Mouse (Mus musculus): Measurements from ENCODE around the gene CK137956. TPM values are rescaled to one million over a fixed set of nuclear protein-coding genes. Genes with fewer than 3 reads are reported as not detected.
A peak's percentile ranks its signal among the peaks of the same experiment; 100 is the strongest.

CK137956 gene
- polyA plus RNA-seq (2012; rRNA removed): 1.4 and 1.8 TPM in 2 replicates

DNA sequence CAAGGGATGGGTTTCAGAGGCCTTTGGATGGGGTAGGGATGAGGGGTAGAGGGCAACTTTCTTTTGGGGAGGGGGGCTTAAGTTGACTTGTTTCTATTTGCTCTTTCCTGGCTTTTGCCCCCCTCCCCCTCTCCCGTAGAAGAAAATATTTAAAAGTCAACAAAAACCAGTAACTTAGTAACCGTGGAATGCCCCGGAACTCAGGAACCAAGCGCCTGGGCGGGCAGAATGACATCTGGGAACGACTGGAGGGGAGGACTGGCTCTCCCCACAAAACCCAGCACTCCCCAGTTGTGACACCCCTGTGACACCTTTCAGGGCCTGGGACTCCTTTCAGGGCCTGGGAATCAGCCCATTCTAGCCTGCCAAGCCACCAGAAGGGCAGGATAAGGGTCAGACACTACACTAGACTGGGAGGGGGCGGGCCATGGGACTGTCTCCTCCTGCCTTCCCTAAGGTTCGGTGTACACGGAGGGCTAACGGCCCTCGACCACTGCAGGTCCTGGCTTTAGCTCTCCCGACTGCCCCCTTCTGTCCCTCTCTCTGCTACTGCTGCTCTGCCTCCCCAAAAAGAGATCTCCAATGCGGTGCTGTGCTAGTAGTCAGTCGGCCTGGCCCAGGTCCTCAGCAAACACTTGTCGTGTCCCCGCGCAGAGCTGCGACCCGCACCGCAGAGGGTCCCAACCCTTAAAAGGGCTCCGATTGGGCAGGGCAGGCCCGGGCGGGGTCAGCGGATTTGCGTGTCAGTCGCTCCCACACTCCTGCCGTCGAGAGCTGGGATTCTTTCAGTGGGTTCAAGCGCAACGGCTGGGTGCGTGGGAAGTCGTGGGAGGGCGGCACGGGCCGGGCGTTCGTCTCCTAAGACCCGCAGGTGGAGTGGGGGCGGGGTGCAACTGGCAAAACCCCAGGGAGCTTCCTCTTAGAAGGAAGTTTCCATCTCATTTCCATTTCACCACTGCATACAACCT is at the start of gene CK137956:
Gene CK137956 (minus strand): TSS at position 51 of the 968 bp plus-strand sequence.
- no peak for DNase-seq (ENCODE audit: extremely low spot score in 1 of 2, low spot score in 1 of 2)

- DNase-seq (ENCODE audit: extremely low spot score in 1 of 2, low spot score in 1 of 2): no peak
These were observed 48.7 kb upstream of the CK137956 start for GRCm38 (mm10) chr4:128019465-128019864.

GRCm38 (mm10) chr4:128004797-128005452 is 34.2 kb upstream of the CK137956 start:
- no peak for DNase-seq (ENCODE audit: extremely low spot score in 1 of 2, low spot score in 1 of 2)

GRCm38 (mm10) chr4:128002638-128003101 is 31.9 kb upstream of the CK137956 start:
- DNase-seq (ENCODE audit: extremely low spot score in 1 of 2, low spot score in 1 of 2): peak in 1 of 2 experiments; percentile 62

DNA sequence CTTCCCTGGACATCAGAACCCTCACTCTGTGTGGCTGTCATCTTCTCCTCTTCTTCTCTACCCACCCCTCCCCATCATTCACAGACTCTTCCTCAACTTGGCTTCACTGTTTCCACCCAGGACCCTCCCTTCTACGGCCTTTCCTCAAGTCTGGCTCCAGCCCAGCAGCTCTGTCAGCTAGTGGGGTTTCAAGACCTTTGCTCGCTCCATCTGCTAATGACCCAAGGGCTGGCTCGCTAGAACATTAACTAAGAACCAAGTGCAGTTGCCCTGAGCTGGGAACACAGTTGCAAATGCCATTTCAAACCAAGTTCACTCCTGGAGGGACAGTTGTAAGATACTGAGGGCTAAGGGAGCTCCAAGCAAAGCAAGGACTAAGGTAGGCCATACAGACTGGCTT is 28.5 kb upstream of the CK137956 start:
- DNase-seq (ENCODE audit: extremely low spot score in 1 of 2, low spot score in 1 of 2): no peak

- peak; percentile 52 to 74 for DNase-seq (ENCODE audit: extremely low spot score in 1 of 2, low spot score in 1 of 2)
These were observed 18.7 kb upstream of the CK137956 start for GRCm38 (mm10) chr4:127989347-127989995.

GRCm38 (mm10) chr4:127988526-127989180 is 17.9 kb upstream of the CK137956 start:
- DNase-seq (ENCODE audit: extremely low spot score in 1 of 2, low spot score in 1 of 2): no peak

GRCm38 (mm10) chr4:127987784-127988455 is 17.2 kb upstream of the CK137956 start, which contains the start of gene Csmd2:
TSS of gene Csmd2 (plus strand) at chr4:127987857.
- peak in 1 of 2 experiments; percentile 81 for DNase-seq (ENCODE audit: extremely low spot score in 1 of 2, low spot score in 1 of 2)

DNA sequence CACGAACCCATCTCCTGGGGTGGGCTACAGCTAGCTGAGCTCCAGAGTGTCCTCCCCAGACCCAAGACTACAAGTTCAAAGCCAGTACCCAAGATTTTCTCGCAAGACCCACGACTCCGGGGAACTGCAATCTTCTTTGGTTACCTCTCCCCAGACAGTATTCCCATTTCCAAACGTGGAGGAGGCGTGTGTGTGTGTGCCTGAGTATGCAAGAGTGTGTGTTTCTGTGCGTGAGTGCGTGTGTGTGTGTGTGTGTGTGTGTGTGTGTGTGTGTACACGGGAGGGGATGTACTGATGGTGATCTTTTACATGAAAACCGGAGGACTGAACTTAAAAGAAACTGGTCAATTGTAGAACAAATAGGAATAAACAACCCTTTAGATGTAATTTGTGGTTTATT is 16.5 kb upstream of the CK137956 start:
- DNase-seq (ENCODE audit: extremely low spot score in 1 of 2, low spot score in 1 of 2): peak in 1 of 2 experiments; percentile 56

DNA sequence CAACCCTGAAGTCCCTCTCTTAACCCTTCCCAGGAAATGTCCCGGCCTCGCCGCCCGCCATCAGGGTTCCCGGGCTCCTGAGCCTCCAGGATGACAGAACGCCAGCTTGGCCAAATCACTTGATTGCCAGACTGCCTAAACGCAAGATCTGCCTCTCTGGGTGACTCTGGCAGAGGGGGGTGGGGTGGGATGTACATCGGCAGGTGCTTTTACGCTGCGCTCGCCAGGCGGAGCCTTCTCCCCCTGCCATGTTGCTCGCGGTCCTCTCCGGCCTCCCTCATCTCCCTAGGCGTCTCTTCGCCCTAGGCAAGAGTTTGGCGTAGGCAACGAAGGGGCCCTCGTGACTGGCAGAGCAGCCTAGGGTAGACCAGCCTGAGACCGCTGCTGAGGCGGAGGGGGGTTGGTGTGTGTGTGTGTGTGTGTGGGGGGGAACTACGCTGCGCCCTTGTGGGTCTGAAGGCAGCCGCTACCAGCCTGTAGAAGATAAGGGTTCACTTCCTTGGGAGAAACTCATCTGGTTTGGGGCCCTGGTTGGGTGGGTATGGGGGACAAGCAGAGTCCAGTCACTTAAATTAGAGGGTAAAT is 15.8 kb upstream of the CK137956 start:
- peak in 1 of 2 experiments; percentile 40 for DNase-seq (ENCODE audit: extremely low spot score in 1 of 2, low spot score in 1 of 2)

DNA sequence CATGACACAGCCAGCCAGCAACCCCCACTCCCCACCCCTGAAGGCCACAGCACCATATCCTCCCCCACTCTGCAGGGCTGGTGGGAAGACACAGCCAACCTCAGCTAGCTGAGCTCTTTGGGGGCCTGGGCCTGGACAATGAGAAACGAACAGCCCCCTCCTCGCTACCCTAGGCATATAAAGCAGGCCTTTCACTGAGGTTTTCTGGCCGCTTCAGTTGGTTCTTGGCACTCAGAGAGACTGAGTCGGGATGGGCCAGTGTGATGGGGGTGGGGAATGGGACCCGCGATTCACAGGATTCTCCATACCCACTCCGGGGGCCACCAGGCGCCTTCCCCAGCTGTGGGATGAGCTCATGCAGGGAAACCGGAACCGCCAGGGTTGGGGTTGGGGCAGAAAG is 15.1 kb upstream of the CK137956 start:
- DNase-seq (ENCODE audit: extremely low spot score in 1 of 2, low spot score in 1 of 2): peak; percentile 40 to 45

GRCm38 (mm10) chr4:127984426-127984825 is 13.7 kb upstream of the CK137956 start:
- DNase-seq (ENCODE audit: extremely low spot score in 1 of 2, low spot score in 1 of 2): no peak

DNA sequence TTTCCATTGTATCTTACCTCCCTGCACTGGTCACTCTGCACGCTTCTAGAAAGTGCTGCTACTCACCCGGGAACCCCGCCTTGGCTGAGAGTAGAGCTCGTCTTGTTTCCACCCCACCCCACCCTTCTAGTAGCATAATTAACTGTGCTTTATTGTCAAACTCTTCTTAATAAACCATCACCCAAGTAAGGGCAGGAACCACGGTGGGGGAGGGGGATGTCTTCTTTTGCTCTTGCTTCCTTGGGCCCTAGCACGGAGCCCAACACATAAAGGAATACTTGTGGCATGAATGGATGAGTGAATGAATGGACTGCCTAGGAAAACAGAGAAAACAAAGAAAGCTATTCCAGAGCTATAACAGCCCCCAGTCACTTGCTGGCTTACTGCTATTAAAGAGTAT is 10.4 kb upstream of the CK137956 start:
- DNase-seq (ENCODE audit: extremely low spot score in 1 of 2, low spot score in 1 of 2): no peak

- no peak for DNase-seq (ENCODE audit: extremely low spot score in 1 of 2, low spot score in 1 of 2)
These were observed 2.2 kb upstream of the CK137956 start for GRCm38 (mm10) chr4:127972976-127973375.

DNA sequence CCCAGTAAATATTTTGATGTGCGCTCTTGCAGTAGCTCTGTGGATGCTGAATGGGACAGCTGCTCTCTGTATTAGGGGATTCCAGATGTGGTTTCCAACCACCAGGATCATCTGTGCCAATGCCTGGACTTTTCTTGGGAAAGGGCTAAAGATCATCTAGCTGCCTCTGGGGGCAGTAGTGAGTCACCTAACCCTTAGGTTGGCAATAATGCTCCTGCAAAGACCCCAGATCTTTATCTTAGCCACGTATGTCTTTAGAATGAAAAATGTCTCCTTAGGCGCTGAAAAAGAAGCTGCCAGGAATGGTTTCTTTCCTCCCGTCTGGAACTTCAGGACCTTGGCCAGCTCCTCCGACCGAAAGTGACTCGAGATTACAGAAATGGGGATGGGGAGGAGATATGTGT is 731 bp downstream of the CK137956 start:
- DNase-seq (ENCODE audit: extremely low spot score in 1 of 2, low spot score in 1 of 2): no peak

GRCm38 (mm10) chr4:127969101-127969500 is 1.6 kb downstream of the CK137956 start:
- no peak for DNase-seq (ENCODE audit: extremely low spot score in 1 of 2, low spot score in 1 of 2)

DNA sequence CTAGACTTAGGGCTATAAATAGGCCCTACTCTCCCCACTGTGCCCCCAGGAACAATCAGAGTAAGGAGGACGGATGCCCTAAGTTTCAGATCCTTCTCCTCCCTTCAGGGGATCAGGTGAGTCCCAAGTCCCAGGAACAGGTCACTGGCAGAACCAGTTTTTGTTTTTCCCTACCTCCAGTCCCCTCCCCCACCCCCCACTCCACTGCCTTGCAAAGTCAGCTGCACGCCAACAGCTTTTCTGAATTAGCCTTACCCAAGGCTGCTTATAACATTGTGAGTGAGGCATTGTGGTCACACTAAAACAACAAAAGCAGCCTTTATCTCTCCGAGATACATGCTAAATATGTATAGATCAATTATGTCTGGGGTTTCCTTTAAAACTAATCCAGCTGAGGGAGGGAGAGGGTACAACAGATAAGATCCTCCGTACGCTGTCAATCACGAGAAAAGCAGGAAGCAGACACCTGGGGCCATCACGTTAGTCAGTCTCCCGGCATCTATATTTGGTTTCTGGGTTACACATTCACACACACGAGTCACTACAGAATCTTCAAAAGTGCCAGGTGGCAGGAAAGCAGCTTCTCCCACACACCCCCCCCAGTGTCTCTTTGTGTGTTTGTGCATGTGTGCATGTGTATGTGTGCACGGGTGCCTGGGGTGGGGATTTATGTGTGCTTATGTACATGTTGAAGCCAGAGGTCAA is 17.6 kb downstream of the CK137956 start:
- no peak for DNase-seq (ENCODE audit: extremely low spot score in 1 of 2, low spot score in 1 of 2)

GRCm38 (mm10) chr4:127947696-127948095 is 23.1 kb downstream of the CK137956 start:
- no peak for DNase-seq (ENCODE audit: extremely low spot score in 1 of 2, low spot score in 1 of 2)

DNA sequence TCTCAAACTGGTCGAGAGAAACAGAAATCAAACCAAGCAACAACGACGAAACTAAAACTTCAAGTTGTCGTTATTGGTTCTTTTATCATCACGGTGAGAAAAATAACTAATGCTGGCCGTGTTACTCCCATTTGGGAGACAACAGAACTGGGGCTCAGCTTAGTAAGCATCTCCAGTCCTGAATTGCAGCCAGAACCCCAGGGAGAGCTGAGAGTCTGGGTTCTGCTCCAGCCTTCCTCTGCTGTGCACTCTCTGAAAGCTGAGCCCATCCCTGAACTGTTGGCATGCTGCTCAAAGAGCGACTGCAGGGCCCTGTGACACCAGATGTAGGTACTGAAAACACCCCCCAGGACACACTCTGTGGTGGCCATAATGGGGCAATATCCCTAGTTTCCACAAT is 33.3 kb downstream of the CK137956 start:
- no peak for DNase-seq (ENCODE audit: extremely low spot score in 1 of 2, low spot score in 1 of 2)
